Mouse (Mus musculus) small intestine, adult 2 months (tissue): ENCODE results near the gene Sema3e.

Source experiments
- CTCF ChIP-seq: fragments of 200-500 bp; IDR thresholded peaks from 2 replicates; pipeline ENCODE4 v1.5.1; 2012; ENCODE audit warnings: low read depth, mild to moderate bottlenecking, control low read depth, inconsistent platforms, low read length, moderate library complexity, mixed read lengths; ENCODE audit not compliant: insufficient replicate concordance, insufficient read length; ENCODE audit errors: extremely low read depth
- POLR2A ChIP-seq: fragments of 200-500 bp; IDR thresholded peaks from 2 replicates; pipeline ENCODE4 v1.6.1; 2012; ENCODE audit warnings: low read depth, mild to moderate bottlenecking, control low read depth, inconsistent platforms, low read length, moderate library complexity

DNA sequence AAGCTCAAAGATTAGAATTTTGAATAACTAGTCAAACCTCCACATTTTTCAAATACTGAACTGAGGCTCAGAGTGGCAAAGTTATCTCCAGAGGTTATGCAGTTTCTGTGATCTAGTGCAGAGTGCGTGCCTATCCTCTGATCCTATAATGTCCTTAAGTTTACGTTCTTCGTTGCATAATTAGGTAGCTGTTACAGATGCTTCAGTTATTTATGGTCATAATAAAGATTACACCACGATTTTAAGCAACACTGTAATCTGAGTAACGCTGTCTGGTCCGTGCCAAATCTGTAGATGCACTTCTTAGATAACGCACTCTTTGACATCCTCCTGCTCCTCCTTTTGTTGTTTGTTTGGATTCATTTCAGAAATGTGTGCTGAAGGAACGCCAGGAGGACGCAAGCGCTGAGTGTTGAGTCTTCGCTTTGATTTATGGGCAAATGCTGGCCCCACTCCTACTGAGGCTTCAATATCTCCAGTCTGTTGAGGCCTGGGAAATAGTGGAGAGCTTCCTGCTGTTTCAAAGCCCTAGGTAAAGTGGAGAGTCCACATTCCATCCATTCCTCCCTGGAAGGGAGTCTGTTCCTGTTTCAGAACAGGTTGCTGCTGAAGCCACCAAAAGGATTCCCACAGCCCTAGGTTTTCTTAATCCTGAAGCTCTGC is 32.2 kb upstream of the Sema3e start:
- TF ChIP-seq POLR2A (no peak), CTCF (no peak)
